Mouse (Mus musculus) midbrain, embryonic 14.5 days (tissue): ENCODE results near the gene 4932438A13Rik. TPM values are rescaled to one million over a fixed set of nuclear protein-coding genes. Genes with fewer than 3 reads are reported as not detected.
A peak's percentile ranks its signal among the peaks of the same experiment; 100 is the strongest.

Source experiments
- ATAC-seq: fragments of 200-750 bp; cut with Nextera tagmentation; 2 replicates; pipeline ENCODE4 v1.8.0; 2017; ENCODE audit warnings: moderate number of reproducible peaks, moderate library complexity; ENCODE audit not compliant: low FRiP score, low TSS enrichment
- DNase-seq: peaks from one replicate; pipeline ENCODE4 v3.0.0-alpha.2; 2015
- H3K27ac ChIP-seq: fragments of 300-500 bp; sonication (generic); replicated peaks from 2 replicates; pipeline ENCODE4 v1.5.1; 2014; ENCODE audit warnings: mild to moderate bottlenecking, low read depth, low read length, moderate library complexity
- H3K27me3 ChIP-seq: fragments of 300-500 bp; sonication (generic); 2 replicates; pipeline ENCODE4 v1.6.1; 2014; ENCODE audit warnings: low read length, control low read depth, mixed read lengths; ENCODE audit not compliant: control insufficient read depth, insufficient read depth
- H3K36me3 ChIP-seq: fragments of 300-500 bp; sonication (generic); 2 replicates; pipeline ENCODE4 v1.6.1; 2014; ENCODE audit warnings: low read length, control low read depth; ENCODE audit not compliant: control insufficient read depth, insufficient read depth
- H3K4me1 ChIP-seq: fragments of 300-500 bp; sonication (generic); 2 replicates; pipeline ENCODE4 v1.6.1; 2014; ENCODE audit warnings: mild to moderate bottlenecking, antibody characterized with exemption, low read length, control low read depth; ENCODE audit not compliant: control insufficient read depth, insufficient read depth
- H3K4me2 ChIP-seq: fragments of 300-500 bp; sonication (generic); 2 replicates; pipeline ENCODE4 v1.6.1; 2014; ENCODE audit warnings: mild to moderate bottlenecking, low read length, moderate library complexity
- H3K4me3 ChIP-seq: fragments of 300-500 bp; sonication (generic); replicated peaks from 2 replicates; pipeline ENCODE4 v1.5.1; 2014; ENCODE audit warnings: low read depth, low read length
- H3K9ac ChIP-seq: fragments of 300-500 bp; sonication (generic); replicated peaks from 2 replicates; pipeline ENCODE4 v1.6.1; 2014; ENCODE audit warnings: mild to moderate bottlenecking, low read length, moderate library complexity
- H3K9me3 ChIP-seq: fragments of 300-500 bp; sonication (generic); 2 replicates; pipeline ENCODE4 v1.6.1; 2016; ENCODE audit warnings: low read length, control low read depth, mixed read lengths; ENCODE audit not compliant: control insufficient read depth
- WGBS: fragments of 180-500 bp; shearing (Covaris S2); extraction: QIAGEN DNeasy Blood & Tissue Kit; methylation state at CpG from one replicate; pipeline ENCODE4 v1.1.7; 2014; 5-methylcytosine and 5-hydroxymethylcytosine counted together
- polyA plus RNA-seq: library from polyadenylated mRNA; unstranded; fragments of >200 nt; fragmentation: Nextera tagmentation; extraction: Ambion mirVana; gene quantifications from 2 replicates; pipeline ENCODE4 v1.2.1, GENCODE M21; 2014

4932438A13Rik gene
- polyA plus RNA-seq, 1 experiment from 2014 or later = 107 TPM

DNA sequence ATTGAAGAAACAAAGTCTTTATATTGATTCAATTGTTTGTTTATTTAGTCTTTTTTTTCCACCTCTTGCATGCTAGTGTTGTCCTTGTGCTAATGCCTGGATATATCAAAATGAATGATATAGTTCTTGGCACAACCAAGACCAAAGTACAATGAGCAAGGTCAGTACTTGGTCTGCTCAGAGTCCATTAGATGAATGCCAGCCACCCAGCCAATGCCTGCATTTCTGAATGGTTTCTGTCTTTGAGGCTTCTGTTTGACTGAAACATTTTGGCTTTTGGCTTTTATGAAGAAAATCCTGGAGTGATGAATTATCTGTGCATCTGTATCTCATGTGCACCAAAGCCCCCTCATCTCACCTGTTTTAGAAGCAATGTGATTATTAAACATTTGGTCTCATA, 176.9 kb downstream of the 4932438A13Rik start:
- H3K27me3 ChIP-seq = no peaks in the 10 kb centered on the region
- no peaks in the 10 kb centered on the region for H3K4me1 ChIP-seq
- H3K9me3 ChIP-seq = no peaks in the 10 kb centered on the region
- ATAC-seq (no peak), DNase-seq (no peak)
- H3K4me3 ChIP-seq = no peak overlapping the region
- H3K36me3 ChIP-seq = peaks cover 61% of the 10 kb centered on the region
- H3K9ac ChIP-seq = no peak overlapping the region
- H3K27ac ChIP-seq = no peak overlapping the region
- no peak overlapping the region for H3K4me2 ChIP-seq

DNA sequence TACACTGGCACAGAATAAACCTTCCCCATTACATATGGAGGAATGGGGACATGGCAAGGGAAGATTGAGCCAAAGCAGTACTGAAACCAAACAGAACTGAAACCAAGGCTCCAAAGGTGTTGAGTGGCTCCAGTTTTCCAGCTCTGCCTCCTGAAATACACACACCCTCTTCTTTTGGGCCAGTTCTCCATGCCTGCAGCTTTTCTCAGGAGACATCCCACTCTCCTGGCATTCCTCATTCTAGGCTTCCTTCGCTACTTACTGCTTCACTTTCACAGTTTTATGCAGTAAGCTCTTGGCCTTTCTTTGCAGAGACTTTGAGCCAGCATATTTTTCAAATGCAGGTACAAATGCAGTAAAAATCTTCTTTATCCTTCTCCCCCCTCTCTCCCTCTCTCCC, 188.6 kb downstream of the 4932438A13Rik start:
- Histone ChIP-seq H3K27me3 (no peaks in the 10 kb centered on the region), H3K27ac (no peak overlapping the region), H3K9ac (no peak overlapping the region), H3K4me3 (no peak overlapping the region), H3K36me3 (peaks cover 29% of the 10 kb centered on the region), H3K4me1 (no peaks in the 10 kb centered on the region), H3K4me2 (no peak overlapping the region), H3K9me3 (no peaks in the 10 kb centered on the region)
- WGBS = 100% methylated on average over 1 of the region's 1 CpGs
- no peak for ATAC-seq
- DNase-seq = no peak

- no peaks in the 10 kb centered on the region for H3K36me3 ChIP-seq
- H3K27ac ChIP-seq = no peak within 1 kb of the TSS
- peak within 1 kb of the TSS; percentile 21; the same call in 1 of the 2 replicates for H3K4me2 ChIP-seq
- H3K4me3 ChIP-seq = no peak within 1 kb of the TSS
- no peak within 1 kb of the TSS for H3K9ac ChIP-seq
- H3K9me3 ChIP-seq = peaks cover 9% of the 10 kb centered on the region
- no peaks in the 10 kb centered on the region for H3K27me3 ChIP-seq
- WGBS = 61% methylated on average over 39 of the region's 39 CpGs
- DNase-seq (no peak), ATAC-seq (peak; percentile 17; the same call in 1 of the 2 replicates)
- H3K4me1 ChIP-seq = no peaks in the 10 kb centered on the region
Measured at GRCm38 (mm10) chr3:37063406-37063805, 200.5 kb downstream of the 4932438A13Rik start, which contains the start of gene Adad1. Gene Adad1 (plus strand): TSS chr3:37063527.

- Histone ChIP-seq H3K9ac (no peak overlapping the region), H3K9me3 (peaks cover 3% of the 10 kb centered on the region; the same call in 1 of the 2 replicates), H3K27me3 (no peaks in the 10 kb centered on the region), H3K4me3 (no peak overlapping the region), H3K36me3 (no peaks in the 10 kb centered on the region), H3K27ac (no peak overlapping the region), H3K4me2 (no peak overlapping the region), H3K4me1 (no peaks in the 10 kb centered on the region)
- ATAC-seq = no peak
- DNase-seq = no peak
Measured at GRCm38 (mm10) chr3:37073211-37073610, 210.3 kb downstream of the 4932438A13Rik start.

DNA sequence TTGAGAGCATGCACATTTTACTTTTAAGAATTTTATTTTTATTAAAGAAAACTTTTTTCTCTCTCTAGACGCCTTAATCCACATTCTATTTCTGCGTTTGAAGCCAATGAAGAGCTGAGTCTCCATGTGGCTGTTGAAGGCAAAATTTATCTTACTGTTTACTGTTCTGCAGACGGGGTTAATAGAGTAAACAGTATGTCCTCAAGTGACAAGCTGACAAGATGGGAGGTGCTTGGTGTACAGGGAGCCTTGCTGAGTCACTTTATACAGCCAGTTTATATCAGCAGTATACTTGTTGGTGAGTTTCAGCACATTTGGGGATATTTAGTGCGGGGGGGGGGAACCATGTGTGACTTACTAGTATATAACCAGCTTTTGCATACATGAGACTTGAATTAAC, 222.0 kb downstream of the 4932438A13Rik start:
- H3K27ac ChIP-seq = no peak overlapping the region
- no peaks in the 10 kb centered on the region for H3K4me1 ChIP-seq
- no peaks in the 10 kb centered on the region for H3K27me3 ChIP-seq
- H3K4me2 ChIP-seq = no peak overlapping the region
- no peak overlapping the region for H3K9ac ChIP-seq
- ATAC-seq (no peak), DNase-seq (no peak)
- H3K4me3 ChIP-seq = no peak overlapping the region
- H3K9me3 ChIP-seq = no peaks in the 10 kb centered on the region
- WGBS = 83% methylated on average over 4 of the region's 4 CpGs
- no peaks in the 10 kb centered on the region for H3K36me3 ChIP-seq

DNA sequence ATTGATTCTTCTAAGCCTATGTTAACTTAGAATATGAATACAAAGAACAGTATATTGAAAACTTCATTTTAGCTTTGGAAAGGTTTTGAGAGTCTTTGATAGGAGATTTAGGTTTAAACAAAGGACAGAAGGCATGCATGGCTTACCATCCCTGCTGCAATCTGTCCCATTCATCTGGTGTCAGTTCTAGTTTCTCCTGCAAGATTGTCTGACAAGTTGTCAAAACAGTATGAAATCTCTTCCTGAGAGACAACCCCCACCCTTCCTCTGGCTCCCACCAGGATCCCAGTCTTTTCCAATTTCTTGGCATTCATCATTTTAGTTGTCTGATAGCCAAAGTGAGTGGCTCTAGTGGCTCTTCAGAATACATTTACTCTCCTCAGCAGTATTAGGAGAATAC, 227.8 kb downstream of the 4932438A13Rik start:
- no peaks in the 10 kb centered on the region for H3K4me1 ChIP-seq
- H3K9ac ChIP-seq = no peak overlapping the region
- H3K36me3 ChIP-seq = no peaks in the 10 kb centered on the region
- no peak for DNase-seq
- H3K9me3 ChIP-seq = no peaks in the 10 kb centered on the region
- H3K4me3 ChIP-seq = no peak overlapping the region
- H3K4me2 ChIP-seq = no peak overlapping the region
- no peak for ATAC-seq
- H3K27me3 ChIP-seq = no peaks in the 10 kb centered on the region
- no peak overlapping the region for H3K27ac ChIP-seq

Other genes starting within 250 kb of the 4932438A13Rik start
- 14.2 and 21.6 TPM in 2 replicates for gene Bbs7, start 249.6 kb upstream of the 4932438A13Rik start, polyA plus RNA-seq
- gene Trpc3, start 172.9 kb upstream of the 4932438A13Rik start, polyA plus RNA-seq = 7.8 and 8.4 TPM in 2 replicates
- 0.49 TPM in 1 of 2 replicates, not detected in the other for gene Adad1, start 200.4 kb downstream of the 4932438A13Rik start, polyA plus RNA-seq